Mouse (Mus musculus): ENCODE data around the gene Tcaim. TPM values are rescaled to one million over a fixed set of nuclear protein-coding genes. Genes with fewer than 3 reads are reported as not detected.

Tcaim gene
- polyA plus RNA-seq, 1 experiment: 12.8 TPM

- Histone ChIP-seq H3K4me3 (ENCODE audit: insufficient read depth, low read length) (no peak overlapping the region), H3K4me1 (ENCODE audit: control insufficient read depth, insufficient read depth, low read length) (no peaks in the 10 kb centered on the region)
- no peak for TF ChIP-seq POLR2A (IDR thresholded peaks at IDR 0.05; ENCODE audit: extremely low read depth, insufficient read depth, low read length)
- TF ChIP-seq CTCF (IDR thresholded peaks at IDR 0.05; ENCODE audit: extremely low read depth, insufficient read depth, low read length): no peak
Measured at GRCm38 (mm10) chr9:122815239-122815851, 10.0 kb downstream of the Tcaim start.

GRCm38 (mm10) chr9:122823374-122824017 lies 18.2 kb downstream of the Tcaim start:
- no peak for TF ChIP-seq CTCF (IDR thresholded peaks at IDR 0.05; ENCODE audit: extremely low read depth, insufficient read depth, low read length)
- TF ChIP-seq POLR2A (IDR thresholded peaks at IDR 0.05; ENCODE audit: extremely low read depth, insufficient read depth, low read length): no peak
- no peak overlapping the region for H3K27ac ChIP-seq (ENCODE audit: insufficient read depth, low read length)
- H3K4me3 ChIP-seq (ENCODE audit: insufficient read depth, low read length): no peak overlapping the region
- no peaks in the 10 kb centered on the region for H3K4me1 ChIP-seq (ENCODE audit: control insufficient read depth, insufficient read depth, low read length)

More at GRCm38 (mm10) chr9:122815239-122815851, 10.0 kb downstream of the Tcaim start:
- no peak overlapping the region for H3K27ac ChIP-seq (ENCODE audit: insufficient read depth, low read length)

GRCm38 (mm10) chr9:122826743-122827142 lies 21.4 kb downstream of the Tcaim start:
- Histone ChIP-seq H3K27ac (ENCODE audit: insufficient read depth, low read length) (no peak overlapping the region), H3K4me3 (ENCODE audit: insufficient read depth, low read length) (no peak overlapping the region), H3K4me1 (ENCODE audit: control insufficient read depth, insufficient read depth, low read length) (no peaks in the 10 kb centered on the region)
- TF ChIP-seq CTCF (IDR thresholded peaks at IDR 0.05; ENCODE audit: extremely low read depth, insufficient read depth, low read length) (no peak), POLR2A (IDR thresholded peaks at IDR 0.05; ENCODE audit: extremely low read depth, insufficient read depth, low read length) (no peak)

GRCm38 (mm10) chr9:122829826-122830380 lies 24.6 kb downstream of the Tcaim start:
- TF ChIP-seq CTCF (IDR thresholded peaks at IDR 0.05; ENCODE audit: extremely low read depth, insufficient read depth, low read length): no peak
- no peak for TF ChIP-seq POLR2A (IDR thresholded peaks at IDR 0.05; ENCODE audit: extremely low read depth, insufficient read depth, low read length)
- no peak overlapping the region for H3K27ac ChIP-seq (ENCODE audit: insufficient read depth, low read length)
- H3K4me1 ChIP-seq (ENCODE audit: control insufficient read depth, insufficient read depth, low read length): no peaks in the 10 kb centered on the region
- no peak overlapping the region for H3K4me3 ChIP-seq (ENCODE audit: insufficient read depth, low read length)

GRCm38 (mm10) chr9:122836126-122836525 lies 30.8 kb downstream of the Tcaim start:
- Histone ChIP-seq H3K4me3 (ENCODE audit: insufficient read depth, low read length) (no peak overlapping the region), H3K4me1 (ENCODE audit: control insufficient read depth, insufficient read depth, low read length) (peaks cover 3% of the 10 kb centered on the region; the same call in 1 of the 2 replicates), H3K27ac (ENCODE audit: insufficient read depth, low read length) (no peak overlapping the region)
- TF ChIP-seq CTCF (IDR thresholded peaks at IDR 0.05; ENCODE audit: extremely low read depth, insufficient read depth, low read length) (no peak), POLR2A (IDR thresholded peaks at IDR 0.05; ENCODE audit: extremely low read depth, insufficient read depth, low read length) (no peak)

GRCm38 (mm10) chr9:122836790-122837189 lies 31.5 kb downstream of the Tcaim start:
- Histone ChIP-seq H3K4me3 (ENCODE audit: insufficient read depth, low read length) (no peak overlapping the region), H3K4me1 (ENCODE audit: control insufficient read depth, insufficient read depth, low read length) (peaks cover 3% of the 10 kb centered on the region; the same call in 1 of the 2 replicates), H3K27ac (ENCODE audit: insufficient read depth, low read length) (no peak overlapping the region)
- no peak for TF ChIP-seq CTCF (IDR thresholded peaks at IDR 0.05; ENCODE audit: extremely low read depth, insufficient read depth, low read length)
- no peak for TF ChIP-seq POLR2A (IDR thresholded peaks at IDR 0.05; ENCODE audit: extremely low read depth, insufficient read depth, low read length)

- no peak overlapping the region for H3K27ac ChIP-seq (ENCODE audit: insufficient read depth, low read length)
- H3K4me3 ChIP-seq (ENCODE audit: insufficient read depth, low read length): no peak overlapping the region
- TF ChIP-seq POLR2A (IDR thresholded peaks at IDR 0.05; ENCODE audit: extremely low read depth, insufficient read depth, low read length): no peak
- no peak for TF ChIP-seq CTCF (IDR thresholded peaks at IDR 0.05; ENCODE audit: extremely low read depth, insufficient read depth, low read length)
- peaks cover 3% of the 10 kb centered on the region; the same call in 1 of the 2 replicates for H3K4me1 ChIP-seq (ENCODE audit: control insufficient read depth, insufficient read depth, low read length)
Measured at GRCm38 (mm10) chr9:122837216-122837615, 31.9 kb downstream of the Tcaim start.

GRCm38 (mm10) chr9:122837680-122838079 lies 32.3 kb downstream of the Tcaim start:
- Histone ChIP-seq H3K27ac (ENCODE audit: insufficient read depth, low read length) (no peak overlapping the region), H3K4me3 (ENCODE audit: insufficient read depth, low read length) (no peak overlapping the region), H3K4me1 (ENCODE audit: control insufficient read depth, insufficient read depth, low read length) (peaks cover 3% of the 10 kb centered on the region; the same call in 1 of the 2 replicates)
- TF ChIP-seq POLR2A (IDR thresholded peaks at IDR 0.05; ENCODE audit: extremely low read depth, insufficient read depth, low read length) (no peak), CTCF (IDR thresholded peaks at IDR 0.05; ENCODE audit: extremely low read depth, insufficient read depth, low read length) (0 out of 2 replicates have a peak, but pooled peaks have one; percentile 4)

GRCm38 (mm10) chr9:122843760-122844159 lies 38.4 kb downstream of the Tcaim start, which contains the start of gene Gm35549:
Gene Gm35549 (minus strand): TSS chr9:122844035.
- Histone ChIP-seq H3K4me1 (ENCODE audit: control insufficient read depth, insufficient read depth, low read length) (no peaks in the 10 kb centered on the region), H3K4me3 (ENCODE audit: insufficient read depth, low read length) (no peak within 1 kb of the TSS), H3K27ac (ENCODE audit: insufficient read depth, low read length) (no peak within 1 kb of the TSS)
- no peak for TF ChIP-seq CTCF (IDR thresholded peaks at IDR 0.05; ENCODE audit: extremely low read depth, insufficient read depth, low read length)
- no peak for TF ChIP-seq POLR2A (IDR thresholded peaks at IDR 0.05; ENCODE audit: extremely low read depth, insufficient read depth, low read length)
